Mouse (Mus musculus) testis, adult 2 months (tissue): ENCODE data around the gene Lrrc20. TPM values are rescaled to one million over a fixed set of nuclear protein-coding genes. Genes with fewer than 3 reads are reported as not detected.

Experiments
- H3K27ac ChIP-seq: fragments of 200-500 bp; 2 replicates; pipeline ENCODE4 v1.5.1; 2012; ENCODE audit warnings: low read depth, low read length; ENCODE audit not compliant: control insufficient read depth, insufficient read depth
- H3K27me3 ChIP-seq: fragments of 200-500 bp; 2 replicates; pipeline ENCODE4 v1.6.1; 2012; ENCODE audit warnings: mild to moderate bottlenecking, low read length, moderate library complexity; ENCODE audit not compliant: control insufficient read depth, insufficient read depth
- H3K36me3 ChIP-seq: fragments of 200-500 bp; 2 replicates; pipeline ENCODE4 v1.6.1; 2012; ENCODE audit warnings: mild to moderate bottlenecking, low read length; ENCODE audit not compliant: control insufficient read depth, insufficient read depth
- H3K4me1 ChIP-seq: fragments of 200-500 bp; 2 replicates; pipeline ENCODE4 v1.6.1; 2012; ENCODE audit warnings: low read length; ENCODE audit not compliant: control insufficient read depth, insufficient read depth
- H3K4me3 ChIP-seq: fragments of 200-500 bp; 2 replicates; pipeline ENCODE4 v1.5.1; 2012; ENCODE audit warnings: low read depth, mild to moderate bottlenecking, low read length, moderate library complexity, mixed read lengths; ENCODE audit not compliant: control insufficient read depth
- CTCF ChIP-seq: fragments of 200-500 bp; IDR thresholded peaks from 2 replicates; pipeline ENCODE4 v1.5.1; 2012; ENCODE audit warnings: low read depth, mild to moderate bottlenecking, inconsistent platforms, low read length, moderate library complexity; ENCODE audit not compliant: control insufficient read depth, insufficient read depth, insufficient replicate concordance
- POLR2A ChIP-seq: fragments of 200-500 bp; IDR thresholded peaks from 2 replicates; pipeline ENCODE4 v1.6.1; 2012; ENCODE audit warnings: low read depth, mild to moderate bottlenecking, inconsistent platforms, low read length, moderate library complexity; ENCODE audit not compliant: control insufficient read depth
- polyA plus RNA-seq: library from polyadenylated mRNA; depleted of rRNA; stranded (reverse); fragments of >200 nt; gene quantifications from 2 replicates; pipeline ENCODE4 v1.2.3, GENCODE M21; 2012; rRNA removed

Gene Lrrc20
- polyA plus RNA-seq, result 3.3 and 3.6 TPM in 2 replicates

GRCm38 (mm10) chr10:61475594-61476439 lies at the start of gene Lrrc20:
Lrrc20 (plus strand) TSS chr10:61475801.
- no peak for TF ChIP-seq CTCF
- peak; percentile 56 for TF ChIP-seq POLR2A
- H3K27me3 ChIP-seq, result no peaks in the 10 kb centered on the region
- peak within 1 kb of the TSS; percentile 37 for H3K27ac ChIP-seq
- H3K36me3 ChIP-seq, result no peaks in the 10 kb centered on the region
- H3K4me1 ChIP-seq, result peaks cover 7% of the 10 kb centered on the region
- H3K4me3 ChIP-seq, result peak within 1 kb of the TSS; percentile 88

- Histone ChIP-seq H3K36me3 (no peaks in the 10 kb centered on the region), H3K4me1 (peaks cover 6% of the 10 kb centered on the region), H3K4me3 (no peak overlapping the region), H3K27me3 (no peaks in the 10 kb centered on the region), H3K27ac (0 out of 2 replicates have a peak overlapping the region, but pooled peaks have one; percentile 15)
- TF ChIP-seq CTCF (no peak), POLR2A (no peak)
Observed at GRCm38 (mm10) chr10:61426251-61426757, 49.3 kb upstream of the Lrrc20 start.

- Histone ChIP-seq H3K4me3 (no peak overlapping the region), H3K27me3 (no peaks in the 10 kb centered on the region), H3K36me3 (no peaks in the 10 kb centered on the region), H3K27ac (no peak overlapping the region), H3K4me1 (peaks cover 6% of the 10 kb centered on the region)
- TF ChIP-seq POLR2A (no peak), CTCF (no peak)
Observed at GRCm38 (mm10) chr10:61427951-61428350, 47.6 kb upstream of the Lrrc20 start.

- H3K27me3 ChIP-seq, result no peaks in the 10 kb centered on the region
- peaks cover 6% of the 10 kb centered on the region for H3K4me1 ChIP-seq
- no peak overlapping the region for H3K4me3 ChIP-seq
- H3K36me3 ChIP-seq, result no peaks in the 10 kb centered on the region
- H3K27ac ChIP-seq, result no peak overlapping the region
- no peak for TF ChIP-seq POLR2A
- no peak for TF ChIP-seq CTCF
Observed at GRCm38 (mm10) chr10:61428416-61428815, 47.2 kb upstream of the Lrrc20 start.

DNA sequence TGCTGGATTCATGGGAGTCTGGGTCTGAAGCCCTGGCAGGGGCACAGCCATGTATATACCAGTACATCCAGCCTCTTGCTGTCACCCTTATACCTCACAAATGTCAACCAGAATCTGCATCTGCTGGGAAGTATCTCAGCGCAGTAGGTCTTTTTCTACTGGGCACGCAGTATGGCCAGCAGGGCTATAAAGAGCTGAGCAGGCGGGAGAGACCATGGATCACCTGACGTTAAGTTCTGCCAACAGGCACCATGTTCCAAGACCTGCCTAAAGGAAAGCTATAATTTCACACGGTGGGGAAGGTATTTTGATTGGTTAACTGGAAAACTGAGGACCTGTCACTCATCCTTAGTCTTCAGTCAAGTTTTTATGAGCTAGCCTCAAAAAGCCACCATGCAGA lies 46.6 kb upstream of the Lrrc20 start:
- no peak overlapping the region for H3K27ac ChIP-seq
- H3K4me1 ChIP-seq, result peaks cover 6% of the 10 kb centered on the region
- H3K27me3 ChIP-seq, result no peaks in the 10 kb centered on the region
- TF ChIP-seq POLR2A (no peak), CTCF (no peak)
- H3K4me3 ChIP-seq, result no peak overlapping the region
- no peaks in the 10 kb centered on the region; the same call in 1 of the 2 replicates for H3K36me3 ChIP-seq

DNA sequence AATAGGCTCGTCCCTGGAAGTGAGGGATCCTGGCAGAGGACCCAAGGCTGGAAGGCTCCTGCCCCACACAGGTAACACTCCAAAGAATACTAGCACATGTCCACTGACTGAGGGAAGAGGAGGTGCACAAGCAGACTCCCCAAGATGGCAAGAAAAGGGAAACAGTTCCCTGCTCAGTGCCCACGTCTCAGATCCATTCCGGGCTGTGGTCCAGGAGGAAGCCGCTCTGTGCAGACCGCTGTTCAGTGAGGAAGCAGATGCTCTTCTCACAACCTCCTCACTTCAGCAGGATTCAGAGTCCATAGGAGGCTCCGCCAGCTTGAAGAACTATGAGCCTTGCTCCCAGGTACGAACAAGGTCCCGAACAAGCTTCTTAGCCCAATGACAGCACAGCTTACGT lies 44.2 kb upstream of the Lrrc20 start:
- no peaks in the 10 kb centered on the region; the same call in 1 of the 2 replicates for H3K36me3 ChIP-seq
- no peak overlapping the region for H3K27ac ChIP-seq
- TF ChIP-seq POLR2A, result no peak
- TF ChIP-seq CTCF, result no peak
- H3K27me3 ChIP-seq, result no peaks in the 10 kb centered on the region
- H3K4me1 ChIP-seq, result no peaks in the 10 kb centered on the region
- no peak overlapping the region for H3K4me3 ChIP-seq

- Histone ChIP-seq H3K4me3 (no peak overlapping the region), H3K4me1 (no peaks in the 10 kb centered on the region), H3K27ac (no peak overlapping the region), H3K36me3 (no peaks in the 10 kb centered on the region), H3K27me3 (no peaks in the 10 kb centered on the region)
- TF ChIP-seq CTCF, result no peak
- TF ChIP-seq POLR2A, result no peak
Observed at GRCm38 (mm10) chr10:61440202-61440800, 35.3 kb upstream of the Lrrc20 start.
